Mouse (Mus musculus) testis, adult 2 months (tissue): ENCODE data around the gene Tmbim1.

Source experiments
- CTCF ChIP-seq: fragments of 200-500 bp; IDR thresholded peaks from 2 replicates; pipeline ENCODE4 v1.5.1; 2012; ENCODE audit warnings: low read depth, mild to moderate bottlenecking, inconsistent platforms, low read length, moderate library complexity; ENCODE audit not compliant: control insufficient read depth, insufficient read depth, insufficient replicate concordance
- POLR2A ChIP-seq: fragments of 200-500 bp; IDR thresholded peaks from 2 replicates; pipeline ENCODE4 v1.6.1; 2012; ENCODE audit warnings: low read depth, mild to moderate bottlenecking, inconsistent platforms, low read length, moderate library complexity; ENCODE audit not compliant: control insufficient read depth

DNA sequence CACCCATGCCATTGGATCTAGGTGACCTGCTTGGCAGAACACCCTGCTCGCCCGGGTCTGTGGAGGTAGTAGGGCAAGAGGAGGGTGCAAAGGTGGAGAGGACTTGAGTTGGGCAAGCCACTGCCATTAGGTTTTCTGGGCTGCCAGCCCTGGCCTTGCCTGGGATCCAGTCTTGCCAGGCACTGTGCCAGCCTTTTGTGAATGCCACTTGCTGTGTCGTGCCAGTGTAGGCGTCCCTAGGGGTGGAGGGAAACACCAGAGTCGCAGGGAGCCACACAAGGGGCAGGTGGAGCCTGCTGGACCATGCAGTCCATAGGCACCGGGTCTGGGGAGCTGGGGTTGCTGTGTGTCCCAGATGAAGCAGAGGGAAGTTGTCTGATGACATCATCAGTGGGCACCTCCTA lies 34.9 kb upstream of the Tmbim1 start:
- TF ChIP-seq POLR2A (no peak), CTCF (no peak)
